Mouse (Mus musculus) heart, embryonic 10.5 days (tissue): ENCODE results near the gene Pamr1. TPM values are rescaled to one million over a fixed set of nuclear protein-coding genes. Genes with fewer than 3 reads are reported as not detected.
A peak's percentile ranks its signal among the peaks of the same experiment; 100 is the strongest.

Experiments used
- DNase-seq: peaks from one replicate; pipeline ENCODE4 v3.0.0-alpha.2; 2017; ENCODE audit warnings: low spot score
- H3K27ac ChIP-seq: fragments of 300-500 bp; sonication (generic); 2 replicates; pipeline ENCODE4 v1.5.1; 2016; ENCODE audit warnings: mild to moderate bottlenecking
- H3K27me3 ChIP-seq: fragments of 300-500 bp; sonication (generic); 2 replicates; pipeline ENCODE4 v1.6.1; 2016; ENCODE audit warnings: mild to moderate bottlenecking; ENCODE audit not compliant: poor library complexity, insufficient read depth, severe bottlenecking
- H3K36me3 ChIP-seq: fragments of 300-500 bp; sonication (generic); 2 replicates; pipeline ENCODE4 v1.6.1; 2016; ENCODE audit warnings: mild to moderate bottlenecking, moderate library complexity
- H3K4me1 ChIP-seq: fragments of 300-500 bp; sonication (generic); 2 replicates; pipeline ENCODE4 v1.6.1; 2016; ENCODE audit warnings: mild to moderate bottlenecking
- H3K4me3 ChIP-seq: fragments of 300-500 bp; sonication (generic); 2 replicates; pipeline ENCODE4 v1.5.1; 2016; ENCODE audit warnings: mild to moderate bottlenecking, moderate library complexity
- H3K9me3 ChIP-seq: fragments of 300-500 bp; sonication (generic); 2 replicates; pipeline ENCODE4 v1.6.1; 2016; ENCODE audit warnings: mild to moderate bottlenecking, moderate library complexity
- WGBS: fragments of 180-500 bp; shearing (Covaris S2); methylation state at CpG from one replicate; pipeline ENCODE4 v1.1.7; 2016; 5-methylcytosine and 5-hydroxymethylcytosine counted together
- polyA plus RNA-seq: library from polyadenylated mRNA; unstranded; fragments of >200 nt; fragmentation: Nextera tagmentation; extraction: Ambion mirVana; gene quantifications from 2 replicates; pipeline ENCODE4 v1.2.1, GENCODE M21; 2016

The Pamr1 gene
- 0.64 and 1.9 TPM in 2 replicates for polyA plus RNA-seq

- 2% methylated on average over 26 of the region's 26 CpGs for WGBS
- Histone ChIP-seq H3K4me1 (peaks cover 18% of the 10 kb centered on the region), H3K9me3 (no peaks in the 10 kb centered on the region), H3K4me3 (peak within 1 kb of the TSS; percentile 52), H3K27ac (peak within 1 kb of the TSS; percentile 52), H3K27me3 (peaks cover 24% of the 10 kb centered on the region), H3K36me3 (no peaks in the 10 kb centered on the region)
- peak; percentile 78 for DNase-seq
Measured at GRCm38 (mm10) chr2:102549611-102550266, at the start of gene Pamr1. TSS of gene Pamr1 (plus strand) at chr2:102550012.

GRCm38 (mm10) chr2:102507633-102508032, 42.2 kb upstream of the Pamr1 start:
- no peak for DNase-seq
- 55% methylated on average over 4 of the region's 4 CpGs for WGBS

DNA sequence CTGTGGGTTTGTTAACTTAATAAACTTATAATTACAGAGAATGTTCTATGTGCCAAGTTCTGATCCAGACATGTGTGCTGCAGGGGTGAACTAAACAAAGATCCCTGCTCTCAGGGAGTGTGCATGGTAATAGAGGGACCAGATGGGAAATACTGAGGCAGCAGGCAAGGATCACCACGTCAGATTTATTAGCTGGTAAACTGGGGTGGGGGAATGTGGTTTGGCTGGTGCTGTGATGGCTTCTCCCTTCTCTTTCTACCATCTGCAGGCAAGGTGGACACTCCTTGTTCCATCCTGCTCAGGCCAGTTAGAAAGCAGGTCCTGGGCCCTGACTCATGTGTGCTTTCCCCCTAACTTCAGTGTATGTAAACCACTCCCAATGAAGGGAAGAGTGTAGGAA, 41.7 kb upstream of the Pamr1 start:
- WGBS, result 30% methylated on average over 1 of the region's 1 CpGs
- no peaks in the 10 kb centered on the region for H3K4me1 ChIP-seq
- no peaks in the 10 kb centered on the region for H3K36me3 ChIP-seq

More at GRCm38 (mm10) chr2:102507633-102508032, 42.2 kb upstream of the Pamr1 start:
- Histone ChIP-seq H3K9me3 (no peaks in the 10 kb centered on the region), H3K36me3 (no peaks in the 10 kb centered on the region), H3K4me1 (no peaks in the 10 kb centered on the region), H3K4me3 (no peak overlapping the region), H3K27me3 (0 out of 2 replicates have a peak, but pooled peaks cover 4% of the 10 kb centered on the region), H3K27ac (no peak overlapping the region)

DNA sequence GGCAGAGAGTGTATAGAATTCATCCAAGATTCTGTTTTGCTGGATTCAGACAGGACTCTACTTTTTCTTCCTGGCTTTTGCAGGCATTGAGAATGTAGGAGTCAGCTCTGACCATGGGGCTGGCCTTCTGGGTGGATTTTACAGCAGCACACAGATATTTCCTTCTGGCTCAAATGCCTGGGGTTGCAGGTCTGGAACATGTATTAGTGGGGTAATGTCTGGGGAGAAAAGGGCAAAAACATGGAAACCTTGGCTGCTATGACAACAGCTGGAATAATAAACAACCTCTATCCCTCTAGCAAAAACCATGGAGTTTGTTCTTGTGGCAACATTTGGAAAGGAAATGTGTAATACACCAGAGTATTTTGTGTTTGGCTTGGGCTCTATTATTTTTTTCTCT, 29.9 kb upstream of the Pamr1 start:
- H3K27ac ChIP-seq, result no peak overlapping the region
- DNase-seq, result no peak
- no peaks in the 10 kb centered on the region for H3K36me3 ChIP-seq
- H3K27me3 ChIP-seq, result no peaks in the 10 kb centered on the region
- no peak overlapping the region for H3K4me3 ChIP-seq
- no peaks in the 10 kb centered on the region for H3K4me1 ChIP-seq
- no peaks in the 10 kb centered on the region for H3K9me3 ChIP-seq

More for the DNA sequence above, 41.7 kb upstream of the Pamr1 start:
- Histone ChIP-seq H3K9me3 (no peaks in the 10 kb centered on the region), H3K4me3 (no peak overlapping the region), H3K27me3 (0 out of 2 replicates have a peak, but pooled peaks cover 4% of the 10 kb centered on the region), H3K27ac (no peak overlapping the region)
- no peak for DNase-seq

GRCm38 (mm10) chr2:102527563-102527962, 22.2 kb upstream of the Pamr1 start:
- DNase-seq, result no peak
- no peaks in the 10 kb centered on the region for H3K36me3 ChIP-seq
- H3K27me3 ChIP-seq, result peaks cover 4% of the 10 kb centered on the region; the same call in 1 of the 2 replicates
- no peak overlapping the region for H3K27ac ChIP-seq
- H3K4me3 ChIP-seq, result no peak overlapping the region
- WGBS, result 87% methylated on average over 4 of the region's 4 CpGs
- H3K9me3 ChIP-seq, result no peaks in the 10 kb centered on the region
- H3K4me1 ChIP-seq, result no peaks in the 10 kb centered on the region

DNA sequence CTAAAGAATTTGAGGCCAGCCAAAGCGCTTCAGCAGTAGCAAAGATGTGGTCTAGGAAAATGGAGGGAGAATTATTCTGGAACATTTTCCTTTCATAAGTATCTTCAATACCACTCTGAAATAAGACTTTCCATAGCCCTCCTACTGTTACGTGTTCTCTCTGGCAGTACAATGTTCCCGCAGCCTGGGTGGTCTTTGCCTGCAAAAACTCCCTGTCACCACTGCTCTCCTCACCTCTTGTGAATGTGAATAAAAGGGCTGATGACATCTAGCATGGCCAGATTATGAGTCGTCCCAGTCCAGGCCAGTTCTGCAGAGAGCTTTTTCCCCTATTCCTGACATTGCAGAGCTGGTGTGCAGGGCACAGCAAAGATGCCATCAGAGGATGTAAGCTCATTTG, 16.4 kb upstream of the Pamr1 start:
- H3K9me3 ChIP-seq, result no peaks in the 10 kb centered on the region
- H3K36me3 ChIP-seq, result no peaks in the 10 kb centered on the region
- no peaks in the 10 kb centered on the region for H3K4me1 ChIP-seq
- DNase-seq, result no peak
- no peak overlapping the region for H3K27ac ChIP-seq
- H3K4me3 ChIP-seq, result no peak overlapping the region
- H3K27me3 ChIP-seq, result peaks cover 9% of the 10 kb centered on the region; the same call in 1 of the 2 replicates
- 62% methylated on average over 4 of the region's 4 CpGs for WGBS

DNA sequence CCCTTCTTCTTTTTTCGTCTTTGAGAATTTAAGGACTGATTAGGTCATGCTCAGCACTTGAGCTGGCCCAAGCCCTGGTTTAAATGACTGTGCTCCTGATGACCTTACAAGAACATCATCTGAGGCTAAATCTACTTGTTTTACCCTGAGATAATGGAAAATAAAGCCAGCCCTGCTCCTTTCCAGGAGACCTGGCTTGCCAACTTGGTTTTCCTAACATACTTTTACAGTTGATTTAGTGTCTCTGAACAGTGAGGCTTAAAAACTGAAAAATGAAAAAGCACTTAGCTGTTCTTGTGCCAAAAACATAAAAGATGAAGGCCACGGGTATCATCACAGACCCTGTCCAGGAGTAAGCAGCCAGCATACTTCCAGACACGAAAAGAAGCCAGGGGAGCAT, 13.0 kb upstream of the Pamr1 start:
- H3K9me3 ChIP-seq, result no peaks in the 10 kb centered on the region

GRCm38 (mm10) chr2:102540438-102541230, 9.2 kb upstream of the Pamr1 start:
- Histone ChIP-seq H3K27me3 (peaks cover 14% of the 10 kb centered on the region; the same call in 1 of the 2 replicates), H3K36me3 (no peaks in the 10 kb centered on the region), H3K4me1 (peaks cover 12% of the 10 kb centered on the region), H3K27ac (no peak overlapping the region), H3K4me3 (no peak overlapping the region), H3K9me3 (no peaks in the 10 kb centered on the region)
- 54% methylated on average over 11 of the region's 11 CpGs for WGBS
- no peak for DNase-seq

More for the DNA sequence above, 13.0 kb upstream of the Pamr1 start:
- H3K4me3 ChIP-seq, result no peak overlapping the region
- peaks cover 8% of the 10 kb centered on the region for H3K4me1 ChIP-seq
- no peaks in the 10 kb centered on the region for H3K36me3 ChIP-seq
- H3K27ac ChIP-seq, result no peak overlapping the region
- WGBS, result 64% methylated on average over 3 of the region's 3 CpGs
- H3K27me3 ChIP-seq, result peaks cover 14% of the 10 kb centered on the region; the same call in 1 of the 2 replicates
- no peak for DNase-seq

DNA sequence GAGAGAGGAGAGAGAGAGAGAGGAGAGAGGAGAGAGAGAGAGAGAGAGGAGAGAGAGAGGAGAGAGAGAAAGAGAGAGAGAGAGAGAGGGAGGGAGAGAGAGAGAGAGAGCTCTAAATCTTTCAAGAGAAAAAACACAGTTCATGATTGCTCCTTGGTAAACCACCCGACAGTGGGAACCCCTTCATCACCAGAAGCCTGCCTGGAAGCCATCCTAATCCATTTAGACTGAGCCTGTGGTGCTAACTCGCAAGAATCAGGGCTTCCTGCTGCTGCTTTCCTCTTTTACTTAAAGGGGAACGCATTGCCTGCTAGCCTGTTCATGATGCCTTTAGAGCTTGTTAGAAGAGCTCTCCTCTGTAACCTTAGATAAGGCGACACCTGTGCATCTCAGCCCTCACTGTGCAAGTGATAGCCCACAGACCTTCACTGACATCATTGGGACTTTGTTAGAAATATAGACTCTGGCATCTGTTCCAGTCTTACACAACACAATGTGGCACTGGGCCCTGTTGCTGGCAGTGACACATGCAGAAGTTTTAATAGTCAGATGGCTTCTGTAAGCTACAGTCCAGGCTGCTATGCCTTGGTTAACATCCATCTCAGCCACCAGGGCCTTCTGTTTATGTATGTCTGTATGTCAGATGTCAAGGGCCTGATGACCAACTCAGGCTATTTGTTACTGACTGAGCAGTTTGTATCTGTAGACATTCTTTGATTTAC, 8.2 kb upstream of the Pamr1 start:
- no peak for DNase-seq
- Histone ChIP-seq H3K36me3 (no peaks in the 10 kb centered on the region), H3K4me1 (peaks cover 12% of the 10 kb centered on the region), H3K9me3 (no peaks in the 10 kb centered on the region), H3K4me3 (no peak overlapping the region), H3K27ac (no peak overlapping the region), H3K27me3 (peaks cover 14% of the 10 kb centered on the region; the same call in 1 of the 2 replicates)
- 16% methylated on average over 4 of the region's 4 CpGs for WGBS

DNA sequence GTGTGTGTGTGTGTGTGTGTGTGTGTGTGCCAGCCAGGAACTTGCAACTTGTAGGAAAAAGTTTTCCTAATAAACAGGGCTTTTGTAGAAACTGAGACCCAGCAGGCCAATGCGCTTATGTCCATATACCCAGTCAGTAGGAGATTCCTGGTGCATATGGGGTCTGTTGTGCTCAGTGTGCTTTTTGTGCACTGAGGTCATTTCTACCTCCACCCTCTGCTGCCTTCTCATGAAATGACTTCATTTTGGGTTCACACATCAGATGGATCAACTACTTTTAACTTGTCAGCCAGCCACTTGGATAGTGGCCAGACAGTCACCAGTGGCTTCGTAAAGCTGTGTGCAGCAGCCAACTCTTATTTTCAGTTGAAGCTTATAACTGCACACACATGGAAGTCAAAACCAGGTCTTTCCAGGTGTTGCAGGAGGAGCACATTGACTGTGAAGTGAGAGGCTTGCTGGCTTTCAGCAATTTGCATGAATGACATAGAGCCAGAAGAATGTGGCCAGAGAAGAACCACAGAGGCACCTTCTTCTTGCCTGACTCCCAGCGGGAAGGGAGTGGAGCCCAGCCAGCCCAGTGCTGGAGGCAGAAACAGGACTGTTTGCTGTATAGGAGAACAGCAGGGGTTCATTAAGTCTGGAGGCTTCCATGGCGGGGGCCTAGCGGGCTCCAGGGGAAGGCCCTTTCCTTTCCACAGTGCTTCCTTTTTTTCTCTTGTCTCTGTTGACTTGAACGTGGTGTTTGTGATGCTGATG, 5.7 kb upstream of the Pamr1 start:
- Histone ChIP-seq H3K4me1 (peaks cover 12% of the 10 kb centered on the region), H3K4me3 (no peak overlapping the region), H3K9me3 (no peaks in the 10 kb centered on the region), H3K36me3 (no peaks in the 10 kb centered on the region), H3K27ac (no peak overlapping the region), H3K27me3 (peaks cover 12% of the 10 kb centered on the region; the same call in 1 of the 2 replicates)
- 40% methylated on average over 6 of the region's 6 CpGs for WGBS
- DNase-seq, result no peak

DNA sequence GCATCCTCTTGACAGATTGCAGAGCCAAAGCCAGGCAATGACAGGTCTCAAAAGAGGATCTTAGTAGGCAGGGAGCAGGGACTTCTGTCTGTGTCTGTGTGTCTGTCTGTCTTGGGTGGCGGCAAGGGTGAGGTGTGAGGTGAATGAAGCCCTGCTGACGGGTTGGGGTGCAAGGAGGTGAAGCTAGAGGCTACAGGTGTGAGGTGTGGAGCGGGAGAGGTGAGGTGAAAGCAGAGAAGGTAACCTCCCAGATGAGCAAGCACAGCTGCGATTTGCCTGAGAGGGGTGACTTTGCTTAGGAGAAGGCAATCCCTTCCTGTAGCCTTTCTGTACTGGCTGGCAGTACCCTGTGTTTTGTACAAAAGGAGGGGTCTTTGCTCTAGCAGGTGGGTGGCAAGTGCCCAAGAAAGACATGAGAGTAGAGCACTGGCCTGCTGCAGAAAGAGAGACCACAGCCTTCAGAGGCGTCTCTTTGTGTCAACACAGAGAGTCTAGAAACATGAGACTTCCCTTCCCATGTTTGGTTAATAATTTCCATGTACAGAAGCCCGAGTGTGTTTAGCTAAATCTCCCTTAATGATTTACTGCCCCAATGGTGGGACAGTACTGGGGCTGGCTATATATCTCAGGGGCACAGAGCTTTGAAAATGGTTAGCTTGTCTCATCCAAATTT, 1.2 kb downstream of the Pamr1 start:
- Histone ChIP-seq H3K4me1 (peaks cover 18% of the 10 kb centered on the region), H3K36me3 (no peaks in the 10 kb centered on the region), H3K4me3 (peak overlapping the region; percentile 52), H3K27ac (0 out of 2 replicates have a peak overlapping the region, but pooled peaks have one; percentile 47), H3K27me3 (peaks cover 24% of the 10 kb centered on the region), H3K9me3 (no peaks in the 10 kb centered on the region)
- WGBS, result 36% methylated on average over 6 of the region's 6 CpGs
- no peak for DNase-seq

GRCm38 (mm10) chr2:102551594-102551993, 1.8 kb downstream of the Pamr1 start:
- no peak for DNase-seq
- Histone ChIP-seq H3K4me3 (no peak overlapping the region), H3K9me3 (no peaks in the 10 kb centered on the region), H3K27me3 (peaks cover 24% of the 10 kb centered on the region), H3K36me3 (no peaks in the 10 kb centered on the region), H3K4me1 (peaks cover 18% of the 10 kb centered on the region), H3K27ac (no peak overlapping the region)
- WGBS, result 49% methylated on average over 3 of the region's 3 CpGs
